Mouse (Mus musculus) forebrain, embryonic 12.5 days (tissue): ENCODE data around the gene Treh. TPM values are rescaled to one million over a fixed set of nuclear protein-coding genes. Genes with fewer than 3 reads are reported as not detected.

Experiments
- ATAC-seq: fragments of 200-750 bp; cut with Nextera tagmentation; 2 replicates; pipeline ENCODE4 v1.8.0; 2017; ENCODE audit warnings: moderate TSS enrichment; ENCODE audit not compliant: low FRiP score
- H3K27ac ChIP-seq: fragments of 300-500 bp; sonication (generic); 2 replicates; pipeline ENCODE4 v1.5.1; 2016; ENCODE audit warnings: mild to moderate bottlenecking
- H3K27me3 ChIP-seq: fragments of 300-500 bp; sonication (generic); 2 replicates; pipeline ENCODE4 v1.6.1; 2016; ENCODE audit warnings: mild to moderate bottlenecking
- H3K36me3 ChIP-seq: fragments of 300-500 bp; sonication (generic); replicated peaks from 2 replicates; pipeline ENCODE4 v1.6.1; 2016; ENCODE audit warnings: mild to moderate bottlenecking
- H3K4me1 ChIP-seq: fragments of 300-500 bp; sonication (generic); 2 replicates; pipeline ENCODE4 v1.6.1; 2016
- H3K4me2 ChIP-seq: fragments of 300-500 bp; sonication (generic); 2 replicates; pipeline ENCODE4 v1.6.1; 2016; ENCODE audit warnings: mild to moderate bottlenecking, moderate library complexity
- H3K4me3 ChIP-seq: fragments of 300-500 bp; sonication (generic); replicated peaks from 2 replicates; pipeline ENCODE4 v1.5.1; 2016; ENCODE audit warnings: mild to moderate bottlenecking
- H3K9ac ChIP-seq: fragments of 300-500 bp; sonication (generic); 2 replicates; pipeline ENCODE4 v1.6.1; 2016; ENCODE audit warnings: mild to moderate bottlenecking
- H3K9me3 ChIP-seq: fragments of 300-500 bp; sonication (generic); 2 replicates; pipeline ENCODE4 v1.6.1; 2016
- WGBS: fragments of 180-500 bp; shearing (Covaris S2); methylation state at CpG from one replicate; pipeline ENCODE4 v1.1.7; 2016; 5-methylcytosine and 5-hydroxymethylcytosine counted together
- polyA plus RNA-seq: library from polyadenylated mRNA; unstranded; fragments of >200 nt; fragmentation: Nextera tagmentation; extraction: Ambion mirVana; gene quantifications from 2 replicates; pipeline ENCODE4 v1.2.1, GENCODE M21; 2016

The Treh gene
- polyA plus RNA-seq, 1 experiment from 2014 or later, result not detected

- no peaks in the 10 kb centered on the region for H3K9me3 ChIP-seq
- 70% methylated on average over 8 of the region's 8 CpGs for WGBS
- peaks cover 56% of the 10 kb centered on the region for H3K4me1 ChIP-seq
- 0 out of 2 replicates have a peak, but pooled peaks have one; percentile 10 for ATAC-seq
- H3K27me3 ChIP-seq, result no peaks in the 10 kb centered on the region
- H3K4me3 ChIP-seq, result peak overlapping the region; percentile 67
- peak overlapping the region; percentile 84 for H3K27ac ChIP-seq
- H3K9ac ChIP-seq, result peak overlapping the region; percentile 84
- peaks cover 30% of the 10 kb centered on the region for H3K36me3 ChIP-seq
- peak overlapping the region; percentile 79 for H3K4me2 ChIP-seq
Observed at GRCm38 (mm10) chr9:44719632-44720357, 46.8 kb downstream of the Treh start.

- Histone ChIP-seq H3K4me2 (peak overlapping the region; percentile 79), H3K27me3 (no peaks in the 10 kb centered on the region), H3K9me3 (no peaks in the 10 kb centered on the region), H3K36me3 (peaks cover 22% of the 10 kb centered on the region), H3K4me1 (peaks cover 64% of the 10 kb centered on the region), H3K4me3 (peak overlapping the region; percentile 67), H3K27ac (peak overlapping the region; percentile 84), H3K9ac (peak overlapping the region; percentile 84)
- WGBS, result 15% methylated on average over 9 of the region's 9 CpGs
- ATAC-seq, result peak; percentile 31; the same call in 1 of the 2 replicates
Observed at GRCm38 (mm10) chr9:44720358-44721153, 47.5 kb downstream of the Treh start.

- H3K27ac ChIP-seq, result peak overlapping the region; percentile 84
- WGBS, result 1% methylated on average over 40 of the region's 40 CpGs
- H3K4me3 ChIP-seq, result peak overlapping the region; percentile 67
- H3K36me3 ChIP-seq, result peaks cover 15% of the 10 kb centered on the region
- peak overlapping the region; percentile 79 for H3K4me2 ChIP-seq
- H3K9ac ChIP-seq, result peak overlapping the region; percentile 84
- peak; percentile 92 for ATAC-seq
- peaks cover 72% of the 10 kb centered on the region for H3K4me1 ChIP-seq
- no peaks in the 10 kb centered on the region for H3K9me3 ChIP-seq
- no peaks in the 10 kb centered on the region for H3K27me3 ChIP-seq
Observed at GRCm38 (mm10) chr9:44721154-44721876, 48.3 kb downstream of the Treh start.

GRCm38 (mm10) chr9:44721877-44722186 lies 48.8 kb downstream of the Treh start:
- H3K4me2 ChIP-seq, result peak overlapping the region; percentile 79

GRCm38 (mm10) chr9:44722575-44722974 lies 49.5 kb downstream of the Treh start:
- Histone ChIP-seq H3K4me3 (no peak overlapping the region), H3K9ac (no peak overlapping the region), H3K27ac (peak overlapping the region; percentile 70), H3K36me3 (peaks cover 3% of the 10 kb centered on the region; the same call in 1 of the 2 replicates), H3K9me3 (no peaks in the 10 kb centered on the region), H3K27me3 (no peaks in the 10 kb centered on the region), H3K4me1 (peaks cover 82% of the 10 kb centered on the region), H3K4me2 (no peak overlapping the region)
- WGBS, result 77% methylated on average over 7 of the region's 7 CpGs
- ATAC-seq, result no peak

More at GRCm38 (mm10) chr9:44721877-44722186, 48.8 kb downstream of the Treh start:
- peak overlapping the region; percentile 67 for H3K4me3 ChIP-seq
- peaks cover 77% of the 10 kb centered on the region for H3K4me1 ChIP-seq
- WGBS, result 84% methylated on average over 3 of the region's 3 CpGs
- H3K36me3 ChIP-seq, result peaks cover 9% of the 10 kb centered on the region
- no peaks in the 10 kb centered on the region for H3K9me3 ChIP-seq
- no peak; the same call in 1 of the 2 replicates for ATAC-seq
- H3K27ac ChIP-seq, result peak overlapping the region; percentile 84
- H3K9ac ChIP-seq, result no peak overlapping the region; the same call in 1 of the 2 replicates
- no peaks in the 10 kb centered on the region for H3K27me3 ChIP-seq

- 65% methylated on average over 7 of the region's 7 CpGs for WGBS
- Histone ChIP-seq H3K4me3 (no peak overlapping the region), H3K9me3 (no peaks in the 10 kb centered on the region), H3K4me1 (peaks cover 81% of the 10 kb centered on the region), H3K27ac (peak overlapping the region; percentile 70), H3K36me3 (no peaks in the 10 kb centered on the region; the same call in 1 of the 2 replicates), H3K27me3 (no peaks in the 10 kb centered on the region), H3K9ac (no peak overlapping the region), H3K4me2 (no peak overlapping the region)
- ATAC-seq, result no peak
Observed at GRCm38 (mm10) chr9:44723008-44723407, 50.0 kb downstream of the Treh start.

GRCm38 (mm10) chr9:44723521-44724041 lies 50.5 kb downstream of the Treh start:
- Histone ChIP-seq H3K4me2 (no peak overlapping the region), H3K9ac (no peak overlapping the region), H3K4me1 (peaks cover 81% of the 10 kb centered on the region), H3K36me3 (no peaks in the 10 kb centered on the region), H3K4me3 (no peak overlapping the region), H3K27ac (peak overlapping the region; percentile 70), H3K9me3 (no peaks in the 10 kb centered on the region), H3K27me3 (no peaks in the 10 kb centered on the region)
- WGBS, result 81% methylated on average over 11 of the region's 11 CpGs
- ATAC-seq, result no peak

- WGBS, result 63% methylated on average over 6 of the region's 6 CpGs
- peak overlapping the region; percentile 70; the same call in 1 of the 2 replicates for H3K27ac ChIP-seq
- H3K27me3 ChIP-seq, result no peaks in the 10 kb centered on the region
- H3K4me2 ChIP-seq, result no peak overlapping the region
- H3K9me3 ChIP-seq, result no peaks in the 10 kb centered on the region
- no peaks in the 10 kb centered on the region for H3K36me3 ChIP-seq
- H3K4me1 ChIP-seq, result peaks cover 77% of the 10 kb centered on the region
- no peak overlapping the region for H3K4me3 ChIP-seq
- no peak overlapping the region for H3K9ac ChIP-seq
- no peak for ATAC-seq
Observed at GRCm38 (mm10) chr9:44724223-44724622, 51.2 kb downstream of the Treh start.

- Histone ChIP-seq H3K9ac (no peak overlapping the region), H3K9me3 (no peaks in the 10 kb centered on the region), H3K4me3 (no peak overlapping the region), H3K27ac (peak overlapping the region; percentile 70), H3K4me2 (no peak overlapping the region), H3K27me3 (no peaks in the 10 kb centered on the region), H3K36me3 (no peaks in the 10 kb centered on the region), H3K4me1 (peaks cover 73% of the 10 kb centered on the region)
- no peak for ATAC-seq
- 56% methylated on average over 2 of the region's 2 CpGs for WGBS
Observed at GRCm38 (mm10) chr9:44724665-44725064, 51.6 kb downstream of the Treh start.

GRCm38 (mm10) chr9:44726431-44727146 lies 53.6 kb downstream of the Treh start:
- ATAC-seq, result no peak
- H3K36me3 ChIP-seq, result no peaks in the 10 kb centered on the region
- no peak overlapping the region for H3K4me2 ChIP-seq
- no peaks in the 10 kb centered on the region for H3K27me3 ChIP-seq
- no peak overlapping the region for H3K4me3 ChIP-seq
- peaks cover 58% of the 10 kb centered on the region for H3K4me1 ChIP-seq
- 45% methylated on average over 10 of the region's 10 CpGs for WGBS
- H3K9ac ChIP-seq, result peak overlapping the region; percentile 42; the same call in 1 of the 2 replicates
- H3K9me3 ChIP-seq, result no peaks in the 10 kb centered on the region
- peak overlapping the region; percentile 54 for H3K27ac ChIP-seq

GRCm38 (mm10) chr9:44727441-44727840 lies 54.4 kb downstream of the Treh start:
- H3K27ac ChIP-seq, result no peak overlapping the region
- H3K4me1 ChIP-seq, result peaks cover 53% of the 10 kb centered on the region
- no peak overlapping the region for H3K4me2 ChIP-seq
- no peak overlapping the region for H3K4me3 ChIP-seq
- no peaks in the 10 kb centered on the region for H3K9me3 ChIP-seq
- H3K27me3 ChIP-seq, result peaks cover 5% of the 10 kb centered on the region; the same call in 1 of the 2 replicates
- ATAC-seq, result no peak
- no peak overlapping the region for H3K9ac ChIP-seq
- WGBS, result 69% methylated on average over 5 of the region's 5 CpGs
- H3K36me3 ChIP-seq, result no peaks in the 10 kb centered on the region
